Mouse (Mus musculus): Measurements from ENCODE around the gene Mrm2. TPM values are rescaled to one million over a fixed set of nuclear protein-coding genes. Genes with fewer than 3 reads are reported as not detected.
"Not testable (repeated sequence)": the region's sequence is repeated elsewhere in the genome, so short reads cannot be mapped to it uniquely, and the experiment has no call there.

The Mrm2 gene
- polyA plus RNA-seq, 1 experiment from 2014 or later: 21.6 TPM

GRCm38 (mm10) chr5:140368126-140368525, 36.4 kb upstream of the Mrm2 start:
- not testable (repeated sequence) for ATAC-seq (ENCODE audit: low FRiP score, low read depth); H3K27me3 ChIP-seq; H3K4me1 ChIP-seq (replicated peaks); H3K9ac ChIP-seq; H3K27ac ChIP-seq (replicated peaks); H3K36me3 ChIP-seq; H3K9me3 ChIP-seq; H3K4me2 ChIP-seq; H3K4me3 ChIP-seq
- 90% methylated on average over 2 of the region's 2 CpGs for WGBS

GRCm38 (mm10) chr5:140364415-140364814, 32.7 kb upstream of the Mrm2 start:
- ATAC-seq (ENCODE audit: low FRiP score, low read depth): no peak
- no peak overlapping the region for H3K4me3 ChIP-seq
- no peaks in the 10 kb centered on the region for H3K4me1 ChIP-seq (replicated peaks)
- H3K36me3 ChIP-seq: peaks cover 1% of the 10 kb centered on the region; the same call in 1 of the 2 replicates
- no peaks in the 10 kb centered on the region for H3K27me3 ChIP-seq
- 96% methylated on average over 5 of the region's 5 CpGs for WGBS
- no peak overlapping the region for H3K4me2 ChIP-seq
- no peak overlapping the region for H3K27ac ChIP-seq (replicated peaks)
- H3K9ac ChIP-seq: no peak overlapping the region
- no peaks in the 10 kb centered on the region for H3K9me3 ChIP-seq

GRCm38 (mm10) chr5:140359930-140360674, 28.4 kb upstream of the Mrm2 start:
- Histone ChIP-seq H3K9me3 (no peaks in the 10 kb centered on the region), H3K36me3 (peaks cover 24% of the 10 kb centered on the region; the same call in 1 of the 2 replicates), H3K4me3 (no peak overlapping the region), H3K4me2 (no peak overlapping the region), H3K4me1 (replicated peaks) (no peaks in the 10 kb centered on the region), H3K27ac (replicated peaks) (no peak overlapping the region), H3K9ac (no peak overlapping the region), H3K27me3 (no peaks in the 10 kb centered on the region)
- ATAC-seq (ENCODE audit: low FRiP score, low read depth): no peak
- WGBS: 83% methylated on average over 14 of the region's 14 CpGs

GRCm38 (mm10) chr5:140357466-140357865, 25.8 kb upstream of the Mrm2 start:
- no peaks in the 10 kb centered on the region for H3K4me1 ChIP-seq (replicated peaks)
- no peak overlapping the region for H3K9ac ChIP-seq
- peaks cover 39% of the 10 kb centered on the region for H3K36me3 ChIP-seq
- no peaks in the 10 kb centered on the region for H3K27me3 ChIP-seq
- no peak overlapping the region for H3K27ac ChIP-seq (replicated peaks)
- WGBS: 86% methylated on average over 3 of the region's 3 CpGs
- no peak for ATAC-seq (ENCODE audit: low FRiP score, low read depth)
- no peak overlapping the region for H3K4me2 ChIP-seq
- H3K4me3 ChIP-seq: no peak overlapping the region
- no peaks in the 10 kb centered on the region for H3K9me3 ChIP-seq

- H3K4me1 ChIP-seq (replicated peaks): no peaks in the 10 kb centered on the region
- no peak for ATAC-seq (ENCODE audit: low FRiP score, low read depth)
- H3K9ac ChIP-seq: no peak overlapping the region
- H3K4me2 ChIP-seq: no peak overlapping the region
- no peak overlapping the region for H3K4me3 ChIP-seq
- H3K9me3 ChIP-seq: no peaks in the 10 kb centered on the region
- H3K36me3 ChIP-seq: peaks cover 50% of the 10 kb centered on the region
- H3K27ac ChIP-seq (replicated peaks): no peak overlapping the region
- 82% methylated on average over 11 of the region's 11 CpGs for WGBS
- H3K27me3 ChIP-seq: no peaks in the 10 kb centered on the region
Observed at GRCm38 (mm10) chr5:140355934-140356333, 24.2 kb upstream of the Mrm2 start.

GRCm38 (mm10) chr5:140352352-140352751, 20.7 kb upstream of the Mrm2 start:
- Histone ChIP-seq H3K36me3 (peaks cover 45% of the 10 kb centered on the region), H3K27me3 (no peaks in the 10 kb centered on the region), H3K4me2 (no peak overlapping the region), H3K9me3 (no peaks in the 10 kb centered on the region), H3K27ac (replicated peaks) (no peak overlapping the region), H3K4me3 (no peak overlapping the region), H3K4me1 (replicated peaks) (no peaks in the 10 kb centered on the region), H3K9ac (no peak overlapping the region)
- WGBS: 97% methylated on average over 6 of the region's 6 CpGs
- ATAC-seq (ENCODE audit: low FRiP score, low read depth): no peak

GRCm38 (mm10) chr5:140350731-140351497, 19.2 kb upstream of the Mrm2 start:
- no peak overlapping the region for H3K27ac ChIP-seq (replicated peaks)
- 97% methylated on average over 8 of the region's 8 CpGs for WGBS

GRCm38 (mm10) chr5:140349882-140350281, 18.2 kb upstream of the Mrm2 start:
- H3K27ac ChIP-seq (replicated peaks): no peak overlapping the region
- H3K27me3 ChIP-seq: no peaks in the 10 kb centered on the region
- no peak for ATAC-seq (ENCODE audit: low FRiP score, low read depth)
- H3K4me1 ChIP-seq (replicated peaks): no peaks in the 10 kb centered on the region
- no peak overlapping the region for H3K9ac ChIP-seq
- H3K36me3 ChIP-seq: peaks cover 28% of the 10 kb centered on the region
- H3K9me3 ChIP-seq: no peaks in the 10 kb centered on the region
- H3K4me2 ChIP-seq: no peak overlapping the region
- 96% methylated on average over 9 of the region's 9 CpGs for WGBS
- no peak overlapping the region for H3K4me3 ChIP-seq

More at GRCm38 (mm10) chr5:140350731-140351497, 19.2 kb upstream of the Mrm2 start:
- Histone ChIP-seq H3K9ac (no peak overlapping the region), H3K4me3 (no peak overlapping the region), H3K4me2 (no peak overlapping the region), H3K4me1 (replicated peaks) (no peaks in the 10 kb centered on the region), H3K27me3 (no peaks in the 10 kb centered on the region), H3K9me3 (no peaks in the 10 kb centered on the region), H3K36me3 (peaks cover 35% of the 10 kb centered on the region)
- no peak for ATAC-seq (ENCODE audit: low FRiP score, low read depth)

- H3K9me3 ChIP-seq: no peaks in the 10 kb centered on the region
- 88% methylated on average over 1 of the region's 1 CpGs for WGBS
- H3K36me3 ChIP-seq: peaks cover 16% of the 10 kb centered on the region; the same call in 1 of the 2 replicates
Observed at GRCm38 (mm10) chr5:140346050-140346449, 14.4 kb upstream of the Mrm2 start.

GRCm38 (mm10) chr5:140345244-140345643, 13.5 kb upstream of the Mrm2 start:
- 93% methylated on average over 4 of the region's 4 CpGs for WGBS
- no peak overlapping the region for H3K27ac ChIP-seq (replicated peaks)
- no peak for ATAC-seq (ENCODE audit: low FRiP score, low read depth)
- H3K4me3 ChIP-seq: no peak overlapping the region
- H3K9me3 ChIP-seq: no peaks in the 10 kb centered on the region
- no peak overlapping the region for H3K4me2 ChIP-seq
- H3K36me3 ChIP-seq: peaks cover 22% of the 10 kb centered on the region; the same call in 1 of the 2 replicates
- no peaks in the 10 kb centered on the region for H3K4me1 ChIP-seq (replicated peaks)
- no peak overlapping the region for H3K9ac ChIP-seq
- H3K27me3 ChIP-seq: no peaks in the 10 kb centered on the region

More at GRCm38 (mm10) chr5:140346050-140346449, 14.4 kb upstream of the Mrm2 start:
- ATAC-seq (ENCODE audit: low FRiP score, low read depth): no peak
- Histone ChIP-seq H3K27ac (replicated peaks) (no peak overlapping the region), H3K4me1 (replicated peaks) (no peaks in the 10 kb centered on the region), H3K4me2 (no peak overlapping the region), H3K4me3 (no peak overlapping the region), H3K27me3 (no peaks in the 10 kb centered on the region), H3K9ac (no peak overlapping the region)

GRCm38 (mm10) chr5:140342880-140343279, 11.2 kb upstream of the Mrm2 start:
- Histone ChIP-seq H3K4me2 (no peak overlapping the region), H3K27me3 (no peaks in the 10 kb centered on the region), H3K4me3 (no peak overlapping the region), H3K27ac (replicated peaks) (no peak overlapping the region), H3K9ac (no peak overlapping the region), H3K9me3 (no peaks in the 10 kb centered on the region), H3K36me3 (peaks cover 38% of the 10 kb centered on the region), H3K4me1 (replicated peaks) (no peaks in the 10 kb centered on the region)
- no peak for ATAC-seq (ENCODE audit: low FRiP score, low read depth)
- WGBS: 87% methylated on average over 4 of the region's 4 CpGs

- 95% methylated on average over 3 of the region's 3 CpGs for WGBS
- Histone ChIP-seq H3K9me3 (no peaks in the 10 kb centered on the region), H3K27ac (replicated peaks) (no peak overlapping the region), H3K4me2 (no peak overlapping the region), H3K4me1 (replicated peaks) (no peaks in the 10 kb centered on the region), H3K9ac (no peak overlapping the region), H3K27me3 (no peaks in the 10 kb centered on the region), H3K36me3 (peaks cover 34% of the 10 kb centered on the region), H3K4me3 (no peak overlapping the region)
- ATAC-seq (ENCODE audit: low FRiP score, low read depth): no peak
Observed at GRCm38 (mm10) chr5:140339836-140340235, 8.1 kb upstream of the Mrm2 start.
